Mouse (Mus musculus) heart, embryonic 15.5 days (tissue): Measurements from ENCODE around the gene Zfp811. TPM values are rescaled to one million over a fixed set of nuclear protein-coding genes. Genes with fewer than 3 reads are reported as not detected.

Source experiments
- ATAC-seq: fragments of 200-750 bp; cut with Nextera tagmentation; replicated peaks from 2 replicates; pipeline ENCODE4 v1.8.0; 2017; ENCODE audit warnings: low read depth, moderate TSS enrichment; ENCODE audit not compliant: insufficient number of reproducible peaks, insufficient read depth, low FRiP score
- H3K27ac ChIP-seq: fragments of 300-500 bp; sonication (generic); 2 replicates; pipeline ENCODE4 v1.5.1; 2015; ENCODE audit warnings: mild to moderate bottlenecking, inconsistent platforms
- H3K27me3 ChIP-seq: fragments of 300-500 bp; sonication (generic); 2 replicates; pipeline ENCODE4 v1.6.1; 2015; ENCODE audit warnings: inconsistent platforms
- H3K36me3 ChIP-seq: fragments of 300-500 bp; sonication (generic); 2 replicates; pipeline ENCODE4 v1.6.1; 2015; ENCODE audit warnings: mild to moderate bottlenecking, inconsistent platforms
- H3K4me1 ChIP-seq: fragments of 300-500 bp; sonication (generic); replicated peaks from 2 replicates; pipeline ENCODE4 v1.6.1; 2015; ENCODE audit warnings: inconsistent platforms
- H3K4me2 ChIP-seq: fragments of 300-500 bp; sonication (generic); 2 replicates; pipeline ENCODE4 v1.6.1; 2015; ENCODE audit warnings: inconsistent platforms, mild to moderate bottlenecking, moderate library complexity
- H3K4me3 ChIP-seq: fragments of 300-500 bp; sonication (generic); 2 replicates; pipeline ENCODE4 v1.5.1; 2015; ENCODE audit warnings: mild to moderate bottlenecking, inconsistent platforms
- H3K9ac ChIP-seq: fragments of 300-500 bp; sonication (generic); 2 replicates; pipeline ENCODE4 v1.6.1; 2015; ENCODE audit warnings: mild to moderate bottlenecking, inconsistent platforms
- H3K9me3 ChIP-seq: fragments of 300-500 bp; sonication (generic); replicated peaks from 2 replicates; pipeline ENCODE4 v1.6.1; 2016; ENCODE audit warnings: inconsistent platforms
- WGBS: fragments of 180-500 bp; shearing (Covaris S2); methylation state at CpG from one replicate; pipeline ENCODE4 v1.1.7; 2015; ENCODE audit warnings: mixed read lengths; 5-methylcytosine and 5-hydroxymethylcytosine counted together
- polyA plus RNA-seq: library from polyadenylated mRNA; unstranded; fragments of >200 nt; fragmentation: Nextera tagmentation; extraction: Ambion mirVana; gene quantifications from 2 replicates; pipeline ENCODE4 v1.2.1, GENCODE M21; 2015

Zfp811 gene
- polyA plus RNA-seq, 1 experiment from 2014 or later = 1.1 TPM

DNA sequence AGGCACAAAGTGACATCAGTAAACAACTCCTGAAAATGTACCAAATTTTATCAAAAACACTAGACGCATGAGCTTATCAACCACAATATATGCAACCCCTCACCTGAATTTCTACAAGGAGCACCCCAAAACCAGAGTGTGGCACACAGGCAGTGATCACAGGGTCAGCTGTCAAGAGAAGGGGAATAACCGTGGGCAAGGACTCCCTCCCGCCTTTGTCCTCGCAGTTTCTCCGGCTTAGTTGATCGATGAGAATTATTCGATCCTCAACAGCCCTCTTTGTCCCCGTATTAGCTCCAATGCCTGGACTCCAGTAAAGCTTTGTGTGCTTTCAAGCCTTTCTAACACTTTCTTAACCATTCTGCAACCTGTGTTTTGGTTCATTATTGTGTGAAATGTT lies 810 bp downstream of the Zfp811 start:
- Histone ChIP-seq H3K27me3 (no peaks in the 10 kb centered on the region), H3K9me3 (no peaks in the 10 kb centered on the region), H3K27ac (no peak overlapping the region), H3K4me3 (peak overlapping the region; percentile 51), H3K4me1 (peaks cover 7% of the 10 kb centered on the region), H3K36me3 (no peaks in the 10 kb centered on the region), H3K9ac (0 out of 2 replicates have a peak overlapping the region, but pooled peaks have one; percentile 25), H3K4me2 (peak overlapping the region; percentile 74)
- ATAC-seq = no peak
- WGBS = 16% methylated on average over 8 of the region's 8 CpGs

DNA sequence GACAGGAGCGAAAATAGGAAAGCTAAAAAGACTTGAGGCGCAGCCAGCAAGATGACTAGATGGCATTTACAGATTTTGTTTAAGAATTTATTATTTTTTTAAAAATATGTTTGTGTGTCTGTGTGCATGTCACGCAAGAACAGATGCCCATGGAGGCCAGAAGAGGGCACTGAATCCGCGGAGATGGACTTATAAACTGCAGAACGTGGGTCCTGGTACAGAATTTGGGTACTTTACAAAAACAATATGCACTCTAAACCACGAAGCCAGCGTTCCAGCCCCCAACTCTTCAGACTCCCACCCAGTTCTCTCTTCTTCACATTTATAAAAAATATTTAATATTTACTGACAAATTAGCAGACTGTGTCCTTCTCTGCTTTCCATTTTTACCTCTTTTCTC lies 20.5 kb downstream of the Zfp811 start:
- H3K9ac ChIP-seq = no peak overlapping the region
- 77% methylated on average over 8 of the region's 8 CpGs for WGBS
- no peaks in the 10 kb centered on the region for H3K27me3 ChIP-seq
- H3K27ac ChIP-seq = no peak overlapping the region
- H3K36me3 ChIP-seq = peaks cover 8% of the 10 kb centered on the region
- H3K4me3 ChIP-seq = no peak overlapping the region
- ATAC-seq = no peak
- H3K4me1 ChIP-seq = peaks cover 23% of the 10 kb centered on the region
- H3K9me3 ChIP-seq = no peaks in the 10 kb centered on the region
- peak overlapping the region; percentile 71 for H3K4me2 ChIP-seq

DNA sequence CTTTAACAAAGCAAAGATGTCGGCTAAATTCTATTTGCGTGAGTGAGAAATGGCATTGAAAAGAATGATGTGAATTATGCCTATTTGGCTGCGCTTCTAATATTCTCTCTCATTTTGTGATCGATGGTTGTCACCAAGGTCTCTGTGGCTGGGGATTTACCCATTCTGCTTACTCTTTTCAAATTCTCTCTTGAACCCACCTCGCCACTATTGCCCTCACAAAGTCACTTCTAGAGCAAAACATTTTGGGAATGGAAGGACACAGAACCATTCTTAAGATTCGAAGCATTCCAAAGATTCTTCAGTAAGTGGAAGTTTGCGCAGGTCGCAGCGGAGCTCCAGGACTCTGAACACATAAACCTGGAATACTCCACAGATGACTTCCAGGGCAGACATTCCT lies 21.2 kb downstream of the Zfp811 start:
- Histone ChIP-seq H3K4me1 (peaks cover 23% of the 10 kb centered on the region), H3K4me2 (peak overlapping the region; percentile 71), H3K9ac (peak overlapping the region; percentile 40), H3K27ac (peak overlapping the region; percentile 37; the same call in 1 of the 2 replicates), H3K36me3 (peaks cover 15% of the 10 kb centered on the region), H3K27me3 (no peaks in the 10 kb centered on the region), H3K4me3 (peak overlapping the region; percentile 79), H3K9me3 (no peaks in the 10 kb centered on the region)
- no peak for ATAC-seq
- WGBS = 4% methylated on average over 9 of the region's 9 CpGs

DNA sequence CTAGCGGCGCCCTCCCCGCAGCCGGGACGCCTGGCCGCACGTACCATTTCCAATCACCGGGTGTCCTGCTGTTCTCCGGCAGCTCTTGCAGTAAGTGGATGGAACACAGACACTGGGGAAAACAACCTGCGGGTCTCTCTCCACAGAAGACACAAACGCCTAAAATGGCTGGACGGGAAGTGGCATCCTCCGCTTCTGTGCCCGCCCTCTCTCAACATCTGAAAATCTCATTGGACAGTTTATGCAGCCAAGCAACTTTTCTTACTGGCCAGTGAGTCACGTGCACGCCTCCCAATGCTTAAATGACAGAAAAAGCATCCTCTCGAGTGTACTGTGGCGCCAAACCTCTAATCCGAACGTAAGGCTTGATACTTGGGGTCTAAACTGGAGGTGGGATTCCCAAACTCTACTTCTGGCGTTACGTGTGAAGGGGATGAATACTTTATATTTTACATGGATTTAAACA lies 21.6 kb downstream of the Zfp811 start, which contains the start of gene Zfp871:
TSS of gene Zfp871 (minus strand) at position 194 of the 466 bp plus-strand sequence.
- WGBS = under 1% methylated on average over 22 of the region's 22 CpGs
- H3K4me3 ChIP-seq = peak within 1 kb of the TSS; percentile 79
- H3K27ac ChIP-seq = peak within 1 kb of the TSS; percentile 95
- H3K9ac ChIP-seq = peak within 1 kb of the TSS; percentile 82
- peak within 1 kb of the TSS; percentile 72 for H3K4me2 ChIP-seq
- peaks cover 23% of the 10 kb centered on the region for H3K4me1 ChIP-seq
- peaks cover 19% of the 10 kb centered on the region for H3K36me3 ChIP-seq
- peak; percentile 95 for ATAC-seq
- H3K27me3 ChIP-seq = no peaks in the 10 kb centered on the region
- no peaks in the 10 kb centered on the region for H3K9me3 ChIP-seq

DNA sequence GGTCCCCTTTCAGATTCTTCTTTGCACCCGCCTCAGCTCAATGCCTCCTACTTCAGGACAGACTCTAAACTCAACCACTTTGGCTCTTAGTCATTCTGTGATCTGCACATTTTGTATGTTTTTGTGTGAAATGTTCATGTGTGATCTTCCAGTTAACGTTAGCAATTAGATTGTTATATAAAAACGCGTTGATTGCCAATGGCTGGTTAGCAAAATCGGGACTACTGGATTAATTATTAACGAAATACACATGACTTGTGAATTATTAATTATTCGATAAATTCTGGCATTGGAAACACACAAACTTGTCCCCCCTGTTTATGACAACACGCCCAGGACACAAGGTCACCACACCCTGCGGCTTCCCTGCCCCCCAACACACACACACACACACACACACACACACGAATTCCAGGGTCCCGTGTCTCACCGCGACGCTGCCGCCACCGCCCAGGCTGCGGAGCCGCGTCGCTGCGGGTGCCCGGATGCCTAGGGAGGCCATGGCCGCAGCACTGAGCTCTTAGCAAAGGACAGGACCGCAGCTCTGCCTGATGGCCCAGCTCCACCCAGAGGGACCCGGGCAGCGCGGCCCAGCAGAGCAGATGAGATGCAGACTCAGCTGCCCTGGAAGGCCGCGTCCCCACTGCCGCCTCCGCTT lies 22.2 kb downstream of the Zfp811 start:
- ATAC-seq = peak; percentile 89
- Histone ChIP-seq H3K4me1 (peaks cover 23% of the 10 kb centered on the region), H3K9me3 (no peaks in the 10 kb centered on the region), H3K27me3 (no peaks in the 10 kb centered on the region), H3K27ac (peak overlapping the region; percentile 95), H3K9ac (peak overlapping the region; percentile 82), H3K36me3 (peaks cover 22% of the 10 kb centered on the region), H3K4me2 (peak overlapping the region; percentile 72), H3K4me3 (peak overlapping the region; percentile 79)
- under 1% methylated on average over 31 of the region's 31 CpGs for WGBS

DNA sequence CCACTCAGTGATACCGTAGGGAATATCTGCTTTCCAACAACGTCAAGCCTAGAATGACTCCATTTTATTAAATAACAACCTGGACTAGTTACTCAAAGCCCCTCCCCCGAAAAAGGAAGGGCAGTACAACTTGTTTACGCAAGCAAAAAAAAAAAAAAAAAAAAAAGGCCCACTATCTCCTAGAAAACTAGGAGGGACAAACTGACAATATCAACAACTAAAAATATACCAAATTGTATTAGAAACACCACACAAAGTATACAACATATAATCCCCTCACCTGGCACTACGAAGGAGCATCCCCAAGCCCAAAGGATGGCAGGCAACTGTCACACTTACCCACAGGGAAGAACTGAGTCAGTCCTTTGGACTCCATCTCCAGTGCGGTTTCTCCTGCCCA lies 22.8 kb downstream of the Zfp811 start:
- no peaks in the 10 kb centered on the region for H3K9me3 ChIP-seq
- H3K9ac ChIP-seq = peak overlapping the region; percentile 82; the same call in 1 of the 2 replicates
- peaks cover 22% of the 10 kb centered on the region for H3K36me3 ChIP-seq
- H3K4me1 ChIP-seq = peaks cover 23% of the 10 kb centered on the region
- H3K27me3 ChIP-seq = no peaks in the 10 kb centered on the region
- no peak for ATAC-seq
- peak overlapping the region; percentile 79 for H3K4me3 ChIP-seq
- peak overlapping the region; percentile 72 for H3K4me2 ChIP-seq
- no peak overlapping the region for H3K27ac ChIP-seq
- 40% methylated on average over 6 of the region's 6 CpGs for WGBS

DNA sequence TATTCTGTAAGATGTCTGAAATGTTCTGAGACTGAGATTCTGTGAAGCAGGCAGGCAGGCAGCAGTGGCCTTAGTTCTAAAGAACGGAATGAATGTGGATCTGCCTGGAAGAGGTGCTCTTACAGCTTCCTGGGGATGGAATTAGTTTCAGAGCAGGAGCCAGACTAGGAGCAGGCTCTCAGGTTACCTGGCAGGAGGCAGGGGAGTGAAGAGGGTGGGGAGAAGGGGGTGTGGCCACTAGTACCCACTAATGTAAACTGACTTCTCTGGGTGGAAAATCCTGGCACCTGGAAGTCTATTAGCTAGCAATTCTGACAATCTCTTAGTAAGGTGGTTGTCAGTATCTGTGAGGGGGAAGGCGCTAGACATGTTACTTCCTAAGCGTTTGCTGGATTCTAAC lies 24.1 kb downstream of the Zfp811 start:
- no peak overlapping the region for H3K9ac ChIP-seq
- H3K27ac ChIP-seq = no peak overlapping the region
- H3K27me3 ChIP-seq = no peaks in the 10 kb centered on the region
- 75% methylated on average over 3 of the region's 3 CpGs for WGBS
- H3K4me1 ChIP-seq = peaks cover 23% of the 10 kb centered on the region
- no peak for ATAC-seq
- no peak overlapping the region for H3K4me3 ChIP-seq
- H3K36me3 ChIP-seq = peaks cover 22% of the 10 kb centered on the region
- no peaks in the 10 kb centered on the region for H3K9me3 ChIP-seq
- 0 out of 2 replicates have a peak overlapping the region, but pooled peaks have one; percentile 8 for H3K4me2 ChIP-seq

DNA sequence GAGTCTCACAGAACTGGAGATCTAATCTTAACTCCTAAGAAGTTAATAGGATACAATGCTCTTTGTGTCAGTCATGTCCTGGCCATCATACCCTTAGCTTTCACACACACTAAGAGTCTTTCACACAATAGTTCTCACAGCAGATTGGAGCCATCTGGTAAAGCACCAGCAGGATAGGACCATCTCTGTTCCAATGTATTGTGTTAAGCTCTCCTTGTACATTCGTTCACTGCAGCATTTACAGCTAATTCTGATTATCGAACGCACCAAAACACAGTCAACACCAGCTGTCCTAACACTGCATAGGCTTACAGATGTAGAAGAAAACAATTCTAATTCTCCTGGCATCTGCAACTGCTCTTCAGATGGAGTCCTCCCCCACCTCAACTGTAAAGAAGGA lies 32.2 kb downstream of the Zfp811 start:
- H3K27ac ChIP-seq = no peak overlapping the region
- H3K4me2 ChIP-seq = no peak overlapping the region
- H3K36me3 ChIP-seq = peaks cover 56% of the 10 kb centered on the region
- H3K4me3 ChIP-seq = no peak overlapping the region
- WGBS = 95% methylated on average over 3 of the region's 3 CpGs
- no peak for ATAC-seq
- peaks cover 4% of the 10 kb centered on the region; the same call in 1 of the 2 replicates for H3K4me1 ChIP-seq
- no peaks in the 10 kb centered on the region for H3K27me3 ChIP-seq
- H3K9ac ChIP-seq = no peak overlapping the region
- H3K9me3 ChIP-seq = no peaks in the 10 kb centered on the region

DNA sequence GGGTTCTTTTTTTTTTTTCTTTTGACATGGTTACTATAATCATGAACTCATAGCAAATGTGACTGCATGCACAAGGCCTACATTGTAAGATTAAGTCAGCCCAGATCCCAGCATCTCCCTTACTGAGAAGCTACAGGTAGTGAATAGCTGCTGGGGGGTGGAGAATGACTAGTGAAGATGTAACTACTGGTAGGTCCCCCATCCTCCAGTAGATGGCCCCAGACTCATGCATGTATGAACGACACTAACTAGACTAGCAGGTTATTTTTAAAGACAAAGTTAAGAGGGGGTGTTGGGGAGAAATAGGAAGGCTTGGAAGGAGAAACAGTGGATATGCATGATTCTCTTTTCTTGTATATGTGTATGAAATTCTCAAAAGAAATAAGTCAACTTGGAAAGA lies 38.5 kb downstream of the Zfp811 start:
- no peak overlapping the region for H3K27ac ChIP-seq
- no peak overlapping the region for H3K4me3 ChIP-seq
- no peaks in the 10 kb centered on the region for H3K9me3 ChIP-seq
- H3K9ac ChIP-seq = no peak overlapping the region
- no peaks in the 10 kb centered on the region for H3K27me3 ChIP-seq
- no peak overlapping the region for H3K4me2 ChIP-seq
- no peak for ATAC-seq
- WGBS = 43% methylated on average over 1 of the region's 1 CpGs
- peaks cover 68% of the 10 kb centered on the region for H3K36me3 ChIP-seq
- peaks cover 3% of the 10 kb centered on the region; the same call in 1 of the 2 replicates for H3K4me1 ChIP-seq

DNA sequence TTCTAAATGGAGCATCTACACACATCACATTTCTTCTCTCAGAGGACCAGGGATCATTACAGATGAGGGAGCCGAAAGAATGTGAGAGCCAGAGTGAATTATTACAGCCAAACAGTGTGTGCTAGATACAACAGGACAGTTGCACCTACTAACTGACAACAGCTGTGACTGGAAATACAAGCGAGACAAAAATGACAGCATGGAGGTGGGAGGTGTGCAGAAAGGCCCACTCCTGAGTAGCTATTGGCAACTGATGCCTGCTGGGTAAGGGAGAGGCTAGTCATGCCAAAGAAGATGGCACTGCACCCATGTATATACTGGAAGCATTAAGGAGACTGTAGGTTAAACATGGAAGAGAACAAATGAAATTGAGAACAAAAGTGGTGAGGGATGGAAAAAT lies 43.3 kb downstream of the Zfp811 start:
- Histone ChIP-seq H3K4me2 (no peak overlapping the region), H3K9ac (no peak overlapping the region), H3K4me3 (no peak overlapping the region), H3K4me1 (0 out of 2 replicates have a peak, but pooled peaks cover 3% of the 10 kb centered on the region), H3K36me3 (peaks cover 60% of the 10 kb centered on the region), H3K27me3 (no peaks in the 10 kb centered on the region), H3K9me3 (no peaks in the 10 kb centered on the region), H3K27ac (no peak overlapping the region)
- no peak for ATAC-seq
- WGBS = 92% methylated on average over 2 of the region's 2 CpGs

DNA sequence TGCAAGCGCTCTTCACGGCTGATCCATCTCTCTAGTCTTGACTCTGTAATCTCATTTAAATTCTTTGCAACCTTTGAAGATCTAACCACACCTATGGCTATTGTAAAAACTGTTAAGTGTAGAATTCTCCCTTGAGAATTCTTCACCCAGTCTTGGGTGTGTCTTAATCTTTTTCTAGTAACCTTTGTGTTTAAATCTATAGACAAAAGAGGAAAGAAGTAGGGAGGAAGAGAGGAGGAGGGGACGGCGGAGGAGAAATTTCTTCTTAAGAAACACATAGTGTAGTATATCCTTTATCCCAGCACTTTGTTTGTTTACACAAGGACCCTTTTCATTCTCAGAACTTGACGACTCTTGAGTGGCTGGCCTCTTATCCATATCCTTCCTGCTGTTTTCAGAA lies 52.4 kb downstream of the Zfp811 start:
- H3K9me3 ChIP-seq = no peaks in the 10 kb centered on the region
- peaks cover 8% of the 10 kb centered on the region for H3K4me1 ChIP-seq
- no peak overlapping the region for H3K27ac ChIP-seq
- ATAC-seq = no peak
- H3K9ac ChIP-seq = no peak overlapping the region
- no peaks in the 10 kb centered on the region for H3K36me3 ChIP-seq
- no peak overlapping the region for H3K4me2 ChIP-seq
- 58% methylated on average over 5 of the region's 5 CpGs for WGBS
- no peaks in the 10 kb centered on the region for H3K27me3 ChIP-seq
- H3K4me3 ChIP-seq = no peak overlapping the region

DNA sequence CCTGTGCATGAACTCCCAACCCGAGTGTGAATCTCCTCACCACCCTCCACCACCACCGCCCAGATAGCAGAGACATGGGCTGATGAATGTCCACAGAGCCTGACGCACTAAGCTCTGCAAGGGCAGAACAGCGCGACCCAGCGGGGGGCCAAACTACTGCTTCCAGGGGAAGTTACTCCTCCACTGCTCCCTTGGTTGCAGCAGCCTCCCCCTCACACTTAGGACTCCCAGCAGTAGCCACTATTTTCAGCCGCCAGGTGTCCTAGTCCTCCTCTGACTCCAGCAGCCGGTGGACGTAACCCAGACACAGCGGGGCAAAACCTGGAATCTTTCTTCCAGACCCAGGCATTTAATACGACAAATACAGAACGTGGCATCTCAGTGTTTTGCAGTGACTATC lies 56.1 kb downstream of the Zfp811 start:
- Histone ChIP-seq H3K9me3 (no peaks in the 10 kb centered on the region), H3K36me3 (no peaks in the 10 kb centered on the region), H3K4me2 (peak overlapping the region; percentile 15; the same call in 1 of the 2 replicates), H3K27me3 (no peaks in the 10 kb centered on the region), H3K27ac (no peak overlapping the region), H3K4me3 (no peak overlapping the region), H3K4me1 (peaks cover 8% of the 10 kb centered on the region), H3K9ac (no peak overlapping the region)
- ATAC-seq = no peak
- 21% methylated on average over 12 of the region's 12 CpGs for WGBS
